Mouse (Mus musculus): ENCODE results near the gene Lce1d. TPM values are rescaled to one million over a fixed set of nuclear protein-coding genes. Genes with fewer than 3 reads are reported as not detected.
"Not testable (repeated sequence)": the region's sequence is repeated elsewhere in the genome, so short reads cannot be mapped to it uniquely, and the experiment has no call there.

The Lce1d gene
- not detected in 2 replicates for polyA plus RNA-seq (2015; fragmentation: Nextera tagmentation; extraction: Ambion mirVana)

- Histone ChIP-seq H3K9me3 (ENCODE audit: low read length) (no peaks in the 10 kb centered on the region), H3K9ac (replicated peaks; ENCODE audit: low read length) (no peak within 1 kb of the TSS), H3K4me3 (ENCODE audit: low read length) (no peak within 1 kb of the TSS), H3K27me3 (ENCODE audit: insufficient read depth, low read length) (no peaks in the 10 kb centered on the region), H3K36me3 (ENCODE audit: insufficient read depth, low read length) (no peaks in the 10 kb centered on the region), H3K4me1 (ENCODE audit: insufficient read depth, low read length) (no peaks in the 10 kb centered on the region), H3K4me2 (replicated peaks; ENCODE audit: low read depth, low read length) (no peak within 1 kb of the TSS), H3K27ac (ENCODE audit: low read length) (no peak within 1 kb of the TSS)
- no peak for ATAC-seq (ENCODE audit: low FRiP score, low TSS enrichment)
- 69% methylated on average over 2 of the region's 2 CpGs for WGBS
Measured at GRCm38 (mm10) chr3:92687110-92687509, at the start of gene Lce1d. TSS of gene Lce1d (minus strand) at chr3:92687210.

GRCm38 (mm10) chr3:92722631-92723030 is 35.6 kb upstream of the Lce1d start:
- Histone ChIP-seq H3K4me3 (ENCODE audit: low read length) (no peak overlapping the region), H3K27me3 (ENCODE audit: insufficient read depth, low read length) (no peaks in the 10 kb centered on the region), H3K4me2 (replicated peaks; ENCODE audit: low read depth, low read length) (no peak overlapping the region), H3K4me1 (ENCODE audit: insufficient read depth, low read length) (no peaks in the 10 kb centered on the region), H3K36me3 (ENCODE audit: insufficient read depth, low read length) (no peaks in the 10 kb centered on the region), H3K9ac (replicated peaks; ENCODE audit: low read length) (no peak overlapping the region), H3K27ac (ENCODE audit: low read length) (no peak overlapping the region), H3K9me3 (ENCODE audit: low read length) (no peaks in the 10 kb centered on the region)
- ATAC-seq (ENCODE audit: low FRiP score, low TSS enrichment): no peak
- 72% methylated on average over 5 of the region's 5 CpGs for WGBS

GRCm38 (mm10) chr3:92720250-92720649 is 33.2 kb upstream of the Lce1d start, which contains the start of gene Lce1f:
TSS of gene Lce1f (minus strand) at chr3:92720350.
- Histone ChIP-seq H3K27me3 (ENCODE audit: insufficient read depth, low read length) (no peaks in the 10 kb centered on the region), H3K27ac (ENCODE audit: low read length) (no peak within 1 kb of the TSS), H3K9ac (replicated peaks; ENCODE audit: low read length) (no peak within 1 kb of the TSS), H3K4me3 (ENCODE audit: low read length) (no peak within 1 kb of the TSS), H3K4me1 (ENCODE audit: insufficient read depth, low read length) (no peaks in the 10 kb centered on the region), H3K9me3 (ENCODE audit: low read length) (no peaks in the 10 kb centered on the region), H3K4me2 (replicated peaks; ENCODE audit: low read depth, low read length) (no peak within 1 kb of the TSS), H3K36me3 (ENCODE audit: insufficient read depth, low read length) (no peaks in the 10 kb centered on the region)
- 71% methylated on average over 3 of the region's 3 CpGs for WGBS
- ATAC-seq (ENCODE audit: low FRiP score, low TSS enrichment): no peak

GRCm38 (mm10) chr3:92715122-92715521 is 28.1 kb upstream of the Lce1d start:
- Histone ChIP-seq H3K4me2 (replicated peaks; ENCODE audit: low read depth, low read length) (no peak overlapping the region), H3K4me3 (ENCODE audit: low read length) (no peak overlapping the region), H3K27ac (ENCODE audit: low read length) (no peak overlapping the region), H3K9me3 (ENCODE audit: low read length) (no peaks in the 10 kb centered on the region), H3K9ac (replicated peaks; ENCODE audit: low read length) (no peak overlapping the region), H3K36me3 (ENCODE audit: insufficient read depth, low read length) (no peaks in the 10 kb centered on the region), H3K27me3 (ENCODE audit: insufficient read depth, low read length) (no peaks in the 10 kb centered on the region), H3K4me1 (ENCODE audit: insufficient read depth, low read length) (no peaks in the 10 kb centered on the region)
- no peak for ATAC-seq (ENCODE audit: low FRiP score, low TSS enrichment)

GRCm38 (mm10) chr3:92708974-92709373 is 22.0 kb upstream of the Lce1d start, which contains the start of gene Lce1e:
TSS of gene Lce1e (minus strand) at chr3:92709074.
- no peak within 1 kb of the TSS for H3K9ac ChIP-seq (replicated peaks; ENCODE audit: low read length)
- no peak for ATAC-seq (ENCODE audit: low FRiP score, low TSS enrichment)
- H3K4me1 ChIP-seq (ENCODE audit: insufficient read depth, low read length): no peaks in the 10 kb centered on the region
- no peaks in the 10 kb centered on the region for H3K9me3 ChIP-seq (ENCODE audit: low read length)
- no peak within 1 kb of the TSS for H3K4me3 ChIP-seq (ENCODE audit: low read length)
- no peaks in the 10 kb centered on the region for H3K36me3 ChIP-seq (ENCODE audit: insufficient read depth, low read length)
- H3K27me3 ChIP-seq (ENCODE audit: insufficient read depth, low read length): no peaks in the 10 kb centered on the region
- H3K4me2 ChIP-seq (replicated peaks; ENCODE audit: low read depth, low read length): no peak within 1 kb of the TSS
- no peak within 1 kb of the TSS for H3K27ac ChIP-seq (ENCODE audit: low read length)
- WGBS: 92% methylated on average over 2 of the region's 2 CpGs

- Histone ChIP-seq H3K4me3 (ENCODE audit: low read length) (no peak overlapping the region), H3K4me2 (replicated peaks; ENCODE audit: low read depth, low read length) (no peak overlapping the region), H3K4me1 (ENCODE audit: insufficient read depth, low read length) (no peaks in the 10 kb centered on the region), H3K27me3 (ENCODE audit: insufficient read depth, low read length) (no peaks in the 10 kb centered on the region), H3K9ac (replicated peaks; ENCODE audit: low read length) (no peak overlapping the region), H3K9me3 (ENCODE audit: low read length) (no peaks in the 10 kb centered on the region), H3K27ac (ENCODE audit: low read length) (no peak overlapping the region), H3K36me3 (ENCODE audit: insufficient read depth, low read length) (no peaks in the 10 kb centered on the region)
- ATAC-seq (ENCODE audit: low FRiP score, low TSS enrichment): no peak
- 21% methylated on average over 1 of the region's 1 CpGs for WGBS
Measured at GRCm38 (mm10) chr3:92694613-92695012, 7.6 kb upstream of the Lce1d start.

- H3K4me1 ChIP-seq (ENCODE audit: insufficient read depth, low read length): no peaks in the 10 kb centered on the region
- H3K9me3 ChIP-seq (ENCODE audit: low read length): no peaks in the 10 kb centered on the region
- H3K4me2 ChIP-seq (replicated peaks; ENCODE audit: low read depth, low read length): no peak overlapping the region
- no peak overlapping the region for H3K27ac ChIP-seq (ENCODE audit: low read length)
- no peaks in the 10 kb centered on the region for H3K36me3 ChIP-seq (ENCODE audit: insufficient read depth, low read length)
- H3K27me3 ChIP-seq (ENCODE audit: insufficient read depth, low read length): no peaks in the 10 kb centered on the region
- no peak overlapping the region for H3K9ac ChIP-seq (replicated peaks; ENCODE audit: low read length)
- no peak overlapping the region for H3K4me3 ChIP-seq (ENCODE audit: low read length)
- no peak for ATAC-seq (ENCODE audit: low FRiP score, low TSS enrichment)
Measured at GRCm38 (mm10) chr3:92691688-92692087, 4.7 kb upstream of the Lce1d start.

GRCm38 (mm10) chr3:92689154-92689553 is 2.1 kb upstream of the Lce1d start:
- not testable (repeated sequence) for ATAC-seq (ENCODE audit: low FRiP score, low TSS enrichment); H3K27me3 ChIP-seq (ENCODE audit: insufficient read depth, low read length); H3K36me3 ChIP-seq (ENCODE audit: insufficient read depth, low read length); H3K9me3 ChIP-seq (ENCODE audit: low read length); H3K9ac ChIP-seq (replicated peaks; ENCODE audit: low read length); H3K4me3 ChIP-seq (ENCODE audit: low read length); H3K27ac ChIP-seq (ENCODE audit: low read length); H3K4me1 ChIP-seq (ENCODE audit: insufficient read depth, low read length); H3K4me2 ChIP-seq (replicated peaks; ENCODE audit: low read depth, low read length)
- 80% methylated on average over 16 of the region's 16 CpGs for whole genome bisulfite sequencing

GRCm38 (mm10) chr3:92678947-92679346 is 8.1 kb downstream of the Lce1d start, which contains the start of gene Lce1c:
TSS of gene Lce1c (plus strand) at chr3:92679247.
- no peaks in the 10 kb centered on the region for H3K9me3 ChIP-seq (ENCODE audit: low read length)
- 87% methylated on average over 4 of the region's 4 CpGs for WGBS
- H3K27ac ChIP-seq (ENCODE audit: low read length): no peak within 1 kb of the TSS

GRCm38 (mm10) chr3:92670215-92670614 is 16.8 kb downstream of the Lce1d start, which contains the start of gene Lce1a2:
TSS of gene Lce1a2 (minus strand) at chr3:92670315.
- Histone ChIP-seq H3K36me3 (ENCODE audit: insufficient read depth, low read length) (no peaks in the 10 kb centered on the region), H3K27me3 (ENCODE audit: insufficient read depth, low read length) (no peaks in the 10 kb centered on the region), H3K27ac (ENCODE audit: low read length) (no peak within 1 kb of the TSS), H3K4me1 (ENCODE audit: insufficient read depth, low read length) (no peaks in the 10 kb centered on the region), H3K4me3 (ENCODE audit: low read length) (no peak within 1 kb of the TSS), H3K4me2 (replicated peaks; ENCODE audit: low read depth, low read length) (no peak within 1 kb of the TSS), H3K9ac (replicated peaks; ENCODE audit: low read length) (no peak within 1 kb of the TSS), H3K9me3 (ENCODE audit: low read length) (no peaks in the 10 kb centered on the region)
- no peak for ATAC-seq (ENCODE audit: low FRiP score, low TSS enrichment)

More at GRCm38 (mm10) chr3:92678947-92679346, 8.1 kb downstream of the Lce1d start, which contains the start of gene Lce1c:
- no peak for ATAC-seq (ENCODE audit: low FRiP score, low TSS enrichment)
- H3K4me1 ChIP-seq (ENCODE audit: insufficient read depth, low read length): no peaks in the 10 kb centered on the region
- no peak within 1 kb of the TSS for H3K4me3 ChIP-seq (ENCODE audit: low read length)
- H3K36me3 ChIP-seq (ENCODE audit: insufficient read depth, low read length): no peaks in the 10 kb centered on the region
- H3K27me3 ChIP-seq (ENCODE audit: insufficient read depth, low read length): no peaks in the 10 kb centered on the region
- H3K4me2 ChIP-seq (replicated peaks; ENCODE audit: low read depth, low read length): no peak within 1 kb of the TSS
- H3K9ac ChIP-seq (replicated peaks; ENCODE audit: low read length): no peak within 1 kb of the TSS
